Mouse (Mus musculus): ENCODE measurements around the gene Iqcf1.

The Iqcf1 gene

DNA sequence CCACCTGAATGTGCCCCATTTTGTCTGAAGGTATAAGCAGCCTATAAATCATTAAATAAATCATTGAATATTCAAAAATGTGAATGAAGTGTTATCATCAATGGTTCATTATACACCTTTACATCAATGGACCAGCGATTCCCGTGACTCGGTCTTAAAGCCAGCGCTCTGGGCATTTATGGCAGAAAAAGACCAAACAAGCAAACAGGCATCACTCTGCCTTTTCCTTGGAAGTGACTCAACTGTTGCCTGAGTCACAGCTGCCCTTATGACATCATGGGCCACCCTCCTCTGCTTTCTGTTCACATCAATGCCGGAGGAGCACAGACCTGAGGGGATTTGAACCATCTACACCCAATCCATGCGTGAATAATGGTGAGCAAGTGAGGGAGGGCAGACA is at the start of gene Iqcf1:
Iqcf1 (plus strand) TSS at position 301 of the 400 bp plus-strand sequence.
- DNase-seq (ENCODE audit: low spot score in 2 of 2), result no peak

DNA sequence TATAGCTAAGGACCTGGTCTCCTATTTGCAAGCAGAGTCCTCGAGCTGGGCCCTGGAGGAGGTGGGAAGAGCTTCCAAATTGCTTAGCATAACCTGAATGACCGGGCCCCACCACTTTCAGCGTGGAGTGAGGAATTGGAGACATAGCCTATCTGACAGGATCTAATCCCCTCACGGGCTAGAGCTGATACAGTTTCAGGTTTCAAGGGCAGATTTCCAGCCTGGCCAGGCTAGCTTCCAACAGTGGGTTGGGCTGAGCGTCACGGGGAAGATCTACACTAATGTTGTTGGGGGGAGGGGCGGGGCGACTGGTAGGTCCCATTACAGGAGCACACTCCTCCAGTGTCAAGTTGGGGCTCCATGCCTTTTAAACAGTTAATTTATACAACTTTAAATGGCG is 49.1 kb upstream of the Iqcf1 start:
- DNase-seq (ENCODE audit: low spot score in 2 of 2), result no peak

GRCm38 (mm10) chr9:106451298-106451697 is 48.5 kb upstream of the Iqcf1 start:
- DNase-seq (ENCODE audit: low spot score in 2 of 2), result no peak

- DNase-seq (ENCODE audit: low spot score in 2 of 2), result no peak
Observed at GRCm38 (mm10) chr9:106451899-106452298, 47.9 kb upstream of the Iqcf1 start.

DNA sequence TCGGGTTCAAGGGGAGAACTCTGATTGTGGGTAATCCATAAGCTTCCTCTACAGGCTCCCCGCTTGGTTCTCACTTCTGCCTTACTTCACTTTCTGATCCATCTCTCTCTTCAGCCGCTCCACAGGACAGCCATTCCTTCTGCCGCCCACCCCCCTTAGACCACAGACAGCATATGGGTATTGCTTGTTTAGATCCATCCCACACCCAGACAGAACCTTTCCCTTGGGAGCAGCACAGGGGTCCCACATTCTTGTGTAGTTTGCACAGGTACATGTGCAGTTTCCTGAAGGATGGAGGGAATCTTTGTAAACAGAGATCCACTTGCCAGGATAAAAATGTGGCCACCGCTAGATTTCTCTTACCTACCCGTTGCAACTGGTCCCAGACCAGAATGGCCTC is 47.4 kb upstream of the Iqcf1 start:
- DNase-seq (ENCODE audit: low spot score in 2 of 2), result no peak

GRCm38 (mm10) chr9:106452821-106453220 is 46.9 kb upstream of the Iqcf1 start:
- DNase-seq (ENCODE audit: low spot score in 2 of 2), result peak in 1 of 2 experiments; percentile 82

DNA sequence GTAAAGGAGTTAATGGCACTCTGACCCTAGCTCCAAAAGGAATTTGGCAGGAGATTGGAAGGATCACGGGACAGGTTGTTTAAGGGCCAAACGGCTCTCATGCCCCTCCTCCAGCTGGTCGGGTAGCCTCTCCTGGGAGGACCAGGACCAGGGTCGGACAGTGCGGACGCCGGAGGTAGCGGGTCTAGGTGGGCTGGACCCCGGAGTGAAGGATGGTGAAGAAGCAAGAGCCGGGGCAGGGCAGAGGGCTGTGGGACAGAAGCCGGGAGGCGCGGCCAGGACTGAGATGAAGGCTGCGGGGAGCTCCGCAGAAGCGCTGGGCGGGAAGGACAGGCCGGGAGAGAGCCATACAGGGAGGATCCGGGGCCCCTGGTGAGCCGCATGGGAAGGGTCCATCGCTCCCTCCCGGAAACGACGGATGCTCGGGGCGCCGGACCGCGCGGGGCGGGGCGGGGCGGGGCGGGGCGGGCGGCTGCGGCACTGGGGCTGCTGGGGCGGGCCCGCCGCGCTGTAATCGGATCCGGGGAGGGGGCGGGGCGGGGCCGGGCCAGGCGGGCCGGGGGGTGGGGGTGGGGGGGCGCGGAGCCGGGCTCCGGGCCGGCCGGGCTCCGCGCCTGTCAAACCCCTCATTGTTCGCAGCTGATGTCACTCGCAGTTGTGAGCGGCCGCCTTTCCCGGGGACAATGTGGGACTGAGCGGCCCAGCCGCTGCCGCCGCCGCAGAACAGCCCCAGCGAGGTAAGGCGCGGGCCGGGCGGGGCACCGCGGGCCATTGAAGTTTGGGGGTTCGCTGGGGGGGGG is 46.3 kb upstream of the Iqcf1 start, which contains the start of gene Pcbp4:
Pcbp4 (plus strand) TSS at position 21 of the 800 bp plus-strand sequence.
- peak in 1 of 2 experiments; percentile 67 for DNase-seq (ENCODE audit: low spot score in 2 of 2)

DNA sequence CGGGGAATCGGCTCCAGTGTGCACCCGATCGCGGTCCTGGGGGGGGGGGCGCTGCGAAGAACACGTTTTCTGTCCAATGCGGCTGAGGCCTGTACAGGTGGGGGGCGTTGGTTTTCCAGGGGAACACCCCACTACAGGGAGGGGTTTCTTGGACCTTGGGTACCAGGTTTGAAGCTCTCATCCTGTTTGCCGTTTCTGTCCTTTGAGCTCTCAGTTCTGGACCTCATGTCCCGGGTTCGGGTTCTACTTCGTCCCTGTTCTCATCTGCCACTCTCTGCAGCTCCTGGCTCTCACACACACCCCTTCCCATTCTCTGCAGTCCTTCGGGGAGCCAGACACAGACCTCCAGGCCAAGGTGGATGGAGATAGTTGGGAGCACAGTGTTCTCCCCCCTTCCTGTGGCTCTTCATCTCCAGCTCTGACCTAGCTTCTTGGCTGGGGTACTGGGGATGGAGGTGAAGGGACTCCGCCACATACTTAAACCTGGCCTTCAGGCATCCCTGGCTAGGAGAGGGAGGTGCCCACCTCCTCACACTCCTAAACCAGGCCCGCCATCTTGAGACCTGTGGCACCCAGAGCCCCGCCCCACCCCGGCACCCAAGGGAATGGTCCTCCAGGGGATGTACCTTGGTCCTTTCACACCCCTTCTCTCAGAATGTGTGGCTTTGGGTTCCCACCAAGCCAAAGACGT is 45.6 kb upstream of the Iqcf1 start:
- no peak for DNase-seq (ENCODE audit: low spot score in 2 of 2)

GRCm38 (mm10) chr9:106454888-106455681 is 44.7 kb upstream of the Iqcf1 start:
- DNase-seq (ENCODE audit: low spot score in 2 of 2), result no peak

GRCm38 (mm10) chr9:106456325-106457162 is 43.2 kb upstream of the Iqcf1 start:
- peak in 1 of 2 experiments; percentile 82 for DNase-seq (ENCODE audit: low spot score in 2 of 2)

DNA sequence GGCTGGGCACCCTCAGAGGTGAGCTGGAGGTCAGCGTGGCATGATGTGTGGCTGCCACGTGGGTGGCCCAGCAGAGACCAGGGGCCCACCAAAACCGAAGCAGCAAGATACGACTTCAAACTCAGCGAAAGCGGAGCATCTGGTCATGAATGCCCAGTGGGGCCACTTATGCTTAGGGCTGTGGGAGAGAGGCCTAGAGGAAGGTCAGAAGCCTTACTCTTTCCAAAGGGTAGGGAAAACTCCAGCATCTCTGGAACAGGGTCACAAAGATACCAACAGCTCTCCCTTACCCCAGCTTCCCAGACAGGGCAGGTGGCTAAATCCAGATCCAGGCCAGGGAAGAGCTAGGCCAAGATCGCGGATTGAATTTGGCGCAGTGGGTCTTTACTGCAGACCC is 42.6 kb upstream of the Iqcf1 start:
- no peak for DNase-seq (ENCODE audit: low spot score in 2 of 2)

GRCm38 (mm10) chr9:106457920-106458319 is 41.8 kb upstream of the Iqcf1 start:
- no peak for DNase-seq (ENCODE audit: low spot score in 2 of 2)

GRCm38 (mm10) chr9:106459946-106460345 is 39.8 kb upstream of the Iqcf1 start:
- DNase-seq (ENCODE audit: low spot score in 2 of 2), result no peak

DNA sequence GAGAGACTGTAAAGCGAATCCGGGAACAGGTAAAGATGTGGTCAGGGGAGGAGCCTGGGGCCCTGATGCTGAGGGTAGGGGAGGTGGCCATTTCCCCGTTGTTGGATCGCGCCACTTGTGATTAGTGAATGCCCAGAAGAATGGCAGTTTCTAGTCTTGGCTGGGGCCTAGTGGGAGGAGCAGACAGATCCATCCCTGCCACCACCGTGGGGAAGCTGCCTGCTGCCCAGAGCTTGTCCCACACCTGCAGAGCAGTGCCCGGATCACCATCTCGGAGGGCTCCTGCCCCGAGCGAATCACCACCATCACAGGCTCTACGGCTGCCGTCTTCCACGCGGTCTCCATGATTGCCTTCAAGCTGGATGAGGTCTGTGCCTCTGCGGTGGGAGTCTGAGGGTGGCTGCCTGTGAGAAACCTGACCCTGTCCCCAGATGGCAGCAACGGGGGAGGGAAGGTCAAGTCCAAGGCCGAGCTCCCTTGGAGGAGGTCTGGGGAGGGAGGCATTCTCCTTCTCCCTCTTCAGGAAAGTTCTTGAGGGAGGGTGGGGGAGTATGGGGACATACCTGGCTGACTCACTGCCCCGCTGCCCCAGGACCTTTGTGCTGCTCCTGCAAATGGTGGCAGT is 39.3 kb upstream of the Iqcf1 start:
- DNase-seq (ENCODE audit: low spot score in 2 of 2), result no peak

DNA sequence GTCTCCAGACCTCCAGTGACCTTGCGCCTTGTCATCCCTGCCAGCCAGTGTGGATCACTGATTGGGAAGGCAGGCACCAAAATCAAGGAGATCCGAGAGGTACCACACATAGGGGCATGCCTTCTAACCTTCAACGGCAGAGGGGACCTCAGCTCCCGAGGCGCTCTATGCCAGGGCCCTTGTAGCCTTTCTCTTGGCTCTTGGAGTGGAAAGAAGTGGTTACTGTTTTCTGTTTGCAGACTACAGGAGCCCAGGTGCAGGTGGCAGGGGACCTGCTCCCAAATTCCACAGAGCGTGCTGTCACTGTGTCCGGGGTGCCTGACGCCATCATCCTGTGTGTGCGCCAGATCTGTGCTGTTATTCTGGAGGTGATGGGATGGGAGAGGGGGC is 38.7 kb upstream of the Iqcf1 start:
- no peak for DNase-seq (ENCODE audit: low spot score in 2 of 2)

GRCm38 (mm10) chr9:106461641-106462429 is 37.9 kb upstream of the Iqcf1 start:
- DNase-seq (ENCODE audit: low spot score in 2 of 2), result no peak

DNA sequence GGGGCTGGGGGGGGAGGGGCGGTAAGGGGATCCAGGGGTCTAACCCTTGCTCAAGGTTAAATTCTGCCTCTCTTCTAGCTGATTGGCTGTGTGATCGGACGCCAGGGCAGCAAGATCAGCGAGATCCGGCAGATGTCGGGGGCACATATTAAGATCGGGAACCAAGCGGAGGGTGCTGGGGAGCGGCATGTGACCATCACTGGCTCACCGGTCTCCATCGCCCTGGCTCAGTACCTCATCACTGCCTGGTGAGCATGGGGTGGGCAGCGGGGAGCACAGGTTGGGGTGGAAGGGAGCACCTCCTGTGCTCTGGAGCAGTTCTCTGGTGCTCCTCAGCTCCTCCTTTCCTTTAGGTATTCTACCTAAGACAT is 37.4 kb upstream of the Iqcf1 start:
- DNase-seq (ENCODE audit: low spot score in 2 of 2), result no peak

DNA sequence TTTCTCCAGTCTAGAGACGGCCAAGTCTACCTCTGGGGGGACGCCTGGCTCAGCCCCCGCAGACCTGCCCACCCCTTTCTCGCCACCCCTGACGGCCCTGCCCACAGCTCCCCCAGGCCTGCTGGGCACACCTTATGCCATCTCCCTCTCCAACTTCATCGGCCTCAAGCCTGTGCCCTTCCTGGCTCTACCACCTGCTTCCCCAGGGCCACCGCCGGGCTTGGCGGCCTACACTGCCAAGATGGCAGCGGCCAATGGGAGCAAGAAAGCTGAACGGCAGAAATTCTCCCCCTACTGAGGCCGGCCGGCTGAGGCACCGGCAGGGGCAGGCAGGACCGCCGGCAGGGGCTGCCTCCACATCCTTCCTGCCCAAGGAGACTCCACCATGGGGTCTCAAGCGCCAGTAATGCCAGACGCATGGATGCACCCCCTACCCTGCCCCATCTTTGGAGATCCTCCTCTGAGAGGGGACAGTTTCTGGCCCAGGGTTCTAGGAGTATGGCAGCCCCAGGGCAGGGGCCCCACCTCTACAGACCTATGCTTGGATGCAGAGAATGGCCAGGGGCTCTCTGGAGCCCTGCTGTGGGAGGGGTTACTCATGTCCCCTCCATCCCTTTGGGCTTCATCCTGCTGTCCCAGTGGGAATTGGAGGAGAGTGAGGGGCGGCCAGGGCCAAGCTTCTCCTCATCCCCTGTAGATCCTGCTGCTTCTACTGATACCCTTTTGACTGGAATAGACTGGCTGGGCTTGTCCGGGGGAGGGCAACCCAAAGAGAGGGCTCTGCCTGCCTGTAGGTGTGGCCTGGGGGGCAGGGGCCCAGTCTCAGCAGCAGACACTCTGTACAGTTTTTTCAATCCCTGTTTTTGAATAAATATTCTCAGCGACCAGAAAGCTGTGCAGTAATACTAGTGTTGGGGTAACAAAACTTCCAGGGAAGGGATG is 36.4 kb upstream of the Iqcf1 start:
- DNase-seq (ENCODE audit: low spot score in 2 of 2), result peak in 1 of 2 experiments; percentile 67
